Mouse (Mus musculus): ENCODE data around the gene Tapbp. TPM values are rescaled to one million over a fixed set of nuclear protein-coding genes. Genes with fewer than 3 reads are reported as not detected.
"Not testable (repeated sequence)": the region's sequence is repeated elsewhere in the genome, so short reads cannot be mapped to it uniquely, and the experiment has no call there.

Tapbp gene
- 24.9 and 29.6 TPM in 2 replicates for polyA plus RNA-seq (2014; fragmentation: Nextera tagmentation; extraction: Ambion mirVana)

DNA sequence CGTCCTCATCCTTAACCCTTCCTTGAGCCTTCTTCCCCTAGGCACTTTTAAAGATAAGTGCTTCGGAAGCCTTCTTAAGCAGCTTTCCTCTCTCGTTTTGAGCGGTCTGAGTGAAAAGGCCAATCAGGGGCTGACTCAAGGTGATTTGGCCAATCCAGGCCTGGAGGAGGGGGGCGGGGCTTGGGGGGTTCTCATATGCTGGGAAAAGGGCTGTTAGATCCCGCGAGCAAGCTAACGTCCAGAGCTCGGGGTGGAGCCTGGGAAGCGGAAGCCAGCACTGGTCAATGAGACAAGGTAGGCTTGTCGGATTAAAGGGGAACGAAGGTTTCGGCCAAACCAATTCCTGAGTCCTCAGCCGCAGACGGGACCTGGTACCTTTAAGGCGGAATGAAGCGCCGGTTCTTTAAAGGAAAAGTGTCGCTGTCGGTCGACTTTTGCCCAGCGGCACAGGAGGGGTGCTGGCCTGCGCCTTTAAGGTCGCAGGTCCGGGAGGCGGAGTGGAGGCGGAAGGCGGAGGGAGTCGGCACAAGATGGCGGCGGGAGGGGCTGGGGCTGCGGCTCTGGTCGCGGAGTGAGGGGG, at the start of gene Tapbp, which contains the start of gene Zbtb22:
Gene Tapbp (plus strand): TSS at position 229 of the 580 bp plus-strand sequence.
Gene Zbtb22 (plus strand): TSS at position 234 of the 580 bp plus-strand sequence.
- Histone ChIP-seq H3K4me1 (replicated peaks; ENCODE audit: control insufficient read depth, insufficient read depth, low read length) (peaks cover 23% of the 10 kb centered on the region), H3K36me3 (replicated peaks; ENCODE audit: control insufficient read depth, insufficient read depth) (peaks cover 40% of the 10 kb centered on the region), H3K27ac (peak within 1 kb of the TSS; percentile 82)

DNA sequence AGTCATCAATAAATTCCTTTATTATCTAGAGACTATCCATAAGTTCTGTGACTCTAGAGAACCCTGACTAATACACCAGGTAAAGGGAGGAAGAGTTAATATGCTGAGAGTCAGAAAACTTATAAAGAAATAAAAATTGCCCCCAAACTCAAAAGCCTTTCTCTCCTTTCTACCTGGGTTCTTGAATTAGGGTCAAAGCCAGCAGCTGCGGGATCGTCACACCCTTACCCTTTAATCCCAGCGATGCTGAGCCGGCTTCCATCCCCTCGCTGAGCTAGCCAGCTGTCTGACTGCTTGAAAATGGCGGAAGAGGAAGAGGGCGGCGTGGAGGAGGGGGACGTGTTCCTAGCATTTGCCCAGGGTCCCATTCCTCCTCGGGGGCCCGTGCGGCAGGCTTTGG, 42.2 kb upstream of the Tapbp start, which contains the start of gene Gm7029:
Gene Gm7029 (plus strand): TSS at position 301 of the 400 bp plus-strand sequence.
- not testable (repeated sequence) for ATAC-seq (ENCODE audit: low FRiP score); H3K4me1 ChIP-seq (replicated peaks; ENCODE audit: control insufficient read depth, insufficient read depth, low read length); H3K9ac ChIP-seq; H3K27me3 ChIP-seq (ENCODE audit: control insufficient read depth, insufficient read depth, low read length); H3K4me3 ChIP-seq (replicated peaks; ENCODE audit: low read length); H3K9me3 ChIP-seq (ENCODE audit: control insufficient read depth, low read length); H3K27ac ChIP-seq; H3K4me2 ChIP-seq (replicated peaks); H3K36me3 ChIP-seq (replicated peaks; ENCODE audit: control insufficient read depth, insufficient read depth); DNase-seq (ENCODE audit: low spot score)
- 84% methylated on average over 3 of the region's 12 CpGs for WGBS

More for the DNA sequence above, at the start of gene Tapbp, which contains the start of gene Zbtb22:
- peak within 1 kb of the TSS; percentile 64 for H3K4me2 ChIP-seq (replicated peaks)
- H3K9me3 ChIP-seq (ENCODE audit: control insufficient read depth, low read length), result no peaks in the 10 kb centered on the region
- ATAC-seq (ENCODE audit: low FRiP score) (peak; percentile 93), DNase-seq (ENCODE audit: low spot score) (peak; percentile 98)
- H3K9ac ChIP-seq, result peak within 1 kb of the TSS; percentile 61
- under 1% methylated on average over 33 of the region's 34 CpGs for WGBS
- no peaks in the 10 kb centered on the region; the same call in 1 of the 2 replicates for H3K27me3 ChIP-seq (ENCODE audit: control insufficient read depth, insufficient read depth, low read length)
- H3K4me3 ChIP-seq (replicated peaks; ENCODE audit: low read length), result peak within 1 kb of the TSS; percentile 51

DNA sequence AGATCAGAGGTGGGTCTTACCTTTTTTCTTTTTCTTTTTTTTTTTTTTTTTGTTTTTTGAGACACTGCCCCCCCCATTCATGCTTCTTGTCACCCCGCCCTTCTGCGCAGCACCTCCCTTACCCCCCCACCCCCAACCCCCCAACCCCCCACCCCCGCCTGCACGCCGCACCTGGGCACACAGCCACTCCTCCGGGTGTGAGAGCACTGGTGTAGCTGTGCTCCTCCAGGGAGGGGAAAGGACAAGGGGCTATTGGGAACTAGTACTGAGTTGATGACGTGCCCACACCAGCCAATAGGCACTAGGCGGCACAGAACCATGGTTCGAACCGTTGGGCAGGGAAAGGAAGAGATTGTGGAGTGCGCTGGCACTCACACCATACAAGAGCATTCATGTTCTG, 41.3 kb upstream of the Tapbp start:
- Histone ChIP-seq H3K4me2 (replicated peaks) (no peak overlapping the region), H3K4me3 (replicated peaks; ENCODE audit: low read length) (no peak overlapping the region), H3K27ac (no peak overlapping the region), H3K9ac (no peak overlapping the region), H3K4me1 (replicated peaks; ENCODE audit: control insufficient read depth, insufficient read depth, low read length) (no peaks in the 10 kb centered on the region), H3K9me3 (ENCODE audit: control insufficient read depth, low read length) (no peaks in the 10 kb centered on the region), H3K27me3 (ENCODE audit: control insufficient read depth, insufficient read depth, low read length) (no peaks in the 10 kb centered on the region), H3K36me3 (replicated peaks; ENCODE audit: control insufficient read depth, insufficient read depth) (peaks cover 2% of the 10 kb centered on the region; the same call in 1 of the 2 replicates)
- DNase-seq (ENCODE audit: low spot score) (no peak), ATAC-seq (ENCODE audit: low FRiP score) (no peak)
- WGBS, result 80% methylated on average over 10 of the region's 11 CpGs

DNA sequence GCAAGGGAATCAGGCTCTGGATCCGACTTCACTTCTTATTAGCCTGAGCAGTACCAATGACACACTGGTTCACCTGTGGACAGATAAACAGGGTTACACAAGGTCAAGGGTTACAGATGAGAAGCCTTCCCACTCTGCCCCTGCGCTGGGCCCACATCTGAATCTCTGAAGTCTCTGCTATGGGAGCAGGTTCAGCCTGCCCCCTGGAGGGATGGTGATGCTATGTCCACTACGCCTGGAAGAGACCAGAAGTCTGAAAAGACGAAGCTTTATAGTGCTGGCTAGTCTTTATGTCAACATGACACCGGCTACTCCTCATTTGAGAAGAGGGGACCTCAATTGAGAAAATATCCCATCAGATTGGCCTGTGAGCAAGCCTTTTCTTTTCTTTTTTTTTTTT, 39.9 kb upstream of the Tapbp start:
- not testable (repeated sequence) for H3K9me3 ChIP-seq (ENCODE audit: control insufficient read depth, low read length); DNase-seq (ENCODE audit: low spot score); H3K4me2 ChIP-seq (replicated peaks); H3K9ac ChIP-seq; H3K27me3 ChIP-seq (ENCODE audit: control insufficient read depth, insufficient read depth, low read length); H3K36me3 ChIP-seq (replicated peaks; ENCODE audit: control insufficient read depth, insufficient read depth); H3K4me1 ChIP-seq (replicated peaks; ENCODE audit: control insufficient read depth, insufficient read depth, low read length); H3K27ac ChIP-seq; ATAC-seq (ENCODE audit: low FRiP score); H3K4me3 ChIP-seq (replicated peaks; ENCODE audit: low read length)
- 83% methylated on average over 5 of the region's 5 CpGs for WGBS

DNA sequence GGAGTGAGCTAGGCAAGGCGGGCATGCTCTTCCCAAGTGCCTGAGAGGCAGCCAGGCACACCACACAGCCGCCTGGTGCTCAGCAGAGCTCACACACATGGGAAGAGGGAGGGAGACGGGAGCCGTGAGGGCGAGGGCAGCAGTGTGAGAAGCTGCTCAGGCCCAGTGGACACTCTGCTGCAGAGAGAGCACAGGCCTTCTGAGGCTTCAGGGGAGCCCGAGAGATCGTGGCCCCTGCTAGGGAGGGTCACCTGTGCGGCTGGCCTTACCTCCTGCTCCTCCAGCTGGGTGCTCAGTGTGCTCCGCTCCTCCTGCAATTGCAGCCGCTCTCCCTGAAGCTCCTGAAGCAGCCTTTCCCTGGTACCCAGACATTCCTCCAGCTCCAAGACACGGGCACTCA, 31.4 kb upstream of the Tapbp start:
- H3K27me3 ChIP-seq (ENCODE audit: control insufficient read depth, insufficient read depth, low read length); H3K4me3 ChIP-seq (replicated peaks; ENCODE audit: low read length); DNase-seq (ENCODE audit: low spot score): not testable (repeated sequence)

DNA sequence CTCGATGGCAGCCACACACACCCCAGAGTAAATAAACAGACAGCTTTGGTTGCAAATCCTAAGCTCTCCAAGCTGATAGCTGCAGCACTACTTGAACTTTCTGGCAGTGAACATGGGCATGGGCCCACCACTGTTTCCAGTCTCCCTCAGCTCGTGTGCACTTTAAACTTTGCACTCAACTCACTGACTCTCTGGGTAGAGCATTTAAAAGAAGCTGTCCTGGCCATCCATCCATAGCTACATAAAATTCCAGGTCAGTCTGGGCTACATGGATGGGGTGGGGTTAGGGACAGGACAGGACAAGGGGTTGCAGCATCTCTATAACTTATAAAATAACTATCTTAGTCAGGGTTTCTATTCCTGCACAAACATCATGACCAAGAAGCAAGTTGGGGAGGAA, 27.9 kb upstream of the Tapbp start:
- not testable (repeated sequence) for DNase-seq (ENCODE audit: low spot score); H3K4me1 ChIP-seq (replicated peaks; ENCODE audit: control insufficient read depth, insufficient read depth, low read length); H3K36me3 ChIP-seq (replicated peaks; ENCODE audit: control insufficient read depth, insufficient read depth); ATAC-seq (ENCODE audit: low FRiP score); H3K27ac ChIP-seq; H3K4me3 ChIP-seq (replicated peaks; ENCODE audit: low read length); H3K4me2 ChIP-seq (replicated peaks); H3K9ac ChIP-seq; H3K27me3 ChIP-seq (ENCODE audit: control insufficient read depth, insufficient read depth, low read length); H3K9me3 ChIP-seq (ENCODE audit: control insufficient read depth, low read length)
- 78% methylated on average over 2 of the region's 2 CpGs for WGBS

More for the DNA sequence above, 31.4 kb upstream of the Tapbp start:
- H3K9ac ChIP-seq; H3K27ac ChIP-seq; ATAC-seq (ENCODE audit: low FRiP score); H3K4me2 ChIP-seq (replicated peaks); H3K9me3 ChIP-seq (ENCODE audit: control insufficient read depth, low read length); H3K4me1 ChIP-seq (replicated peaks; ENCODE audit: control insufficient read depth, insufficient read depth, low read length): not testable (repeated sequence)
- WGBS, result 95% methylated on average over 7 of the region's 11 CpGs
- peaks cover 12% of the 10 kb centered on the region; the same call in 1 of the 2 replicates for H3K36me3 ChIP-seq (replicated peaks; ENCODE audit: control insufficient read depth, insufficient read depth)

DNA sequence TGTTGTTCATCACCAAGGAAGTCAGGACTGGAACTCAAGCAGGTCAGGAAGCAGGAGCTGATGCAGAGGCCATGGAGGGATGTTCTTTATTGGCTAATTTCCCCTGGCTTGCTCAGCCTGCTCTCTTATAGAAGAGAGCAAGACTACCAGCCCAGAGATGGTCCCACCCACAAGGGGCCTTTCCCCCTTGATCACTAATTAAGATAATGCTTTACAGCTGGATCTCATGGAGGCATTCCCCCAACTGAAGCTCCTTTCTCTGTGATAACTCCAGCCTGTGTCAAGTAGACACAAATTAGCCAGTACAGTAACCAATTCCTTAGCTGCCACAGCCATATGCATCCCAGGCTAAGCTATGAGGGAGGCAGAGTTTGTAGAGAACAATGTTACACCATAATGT, 27.5 kb upstream of the Tapbp start:
- not testable (repeated sequence) for H3K4me3 ChIP-seq (replicated peaks; ENCODE audit: low read length)

DNA sequence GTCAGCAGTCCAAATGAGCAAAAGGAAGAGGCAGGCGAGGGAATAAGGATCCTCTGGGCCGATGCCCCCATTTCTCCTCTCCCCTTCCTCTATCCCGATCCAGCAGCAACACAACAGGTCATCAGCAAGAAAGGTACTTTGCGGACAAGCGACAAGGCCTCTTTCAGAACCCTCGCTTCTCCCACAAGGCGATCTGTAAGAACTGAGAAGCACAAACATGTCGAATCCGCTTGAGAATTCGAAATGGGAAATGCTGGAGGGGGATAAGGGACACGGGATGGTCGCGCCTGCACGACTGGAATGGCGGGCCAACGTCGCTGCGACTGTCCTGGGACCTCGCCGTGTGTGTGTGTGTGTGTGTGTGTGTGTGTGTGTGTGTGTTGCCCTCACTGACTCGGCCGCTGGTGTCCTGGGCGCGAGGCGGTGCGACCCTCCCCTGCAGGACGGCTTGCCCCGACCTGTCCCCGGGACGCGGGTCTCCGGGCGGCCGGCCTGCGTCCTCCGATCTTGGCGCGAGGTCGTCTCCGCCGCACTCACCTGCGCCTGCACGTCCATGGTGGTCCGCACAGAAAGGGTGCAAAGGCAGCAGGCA, 25.7 kb upstream of the Tapbp start:
- not testable (repeated sequence) for ATAC-seq (ENCODE audit: low FRiP score); H3K36me3 ChIP-seq (replicated peaks; ENCODE audit: control insufficient read depth, insufficient read depth); H3K4me1 ChIP-seq (replicated peaks; ENCODE audit: control insufficient read depth, insufficient read depth, low read length); DNase-seq (ENCODE audit: low spot score); H3K27ac ChIP-seq; H3K9me3 ChIP-seq (ENCODE audit: control insufficient read depth, low read length); H3K27me3 ChIP-seq (ENCODE audit: control insufficient read depth, insufficient read depth, low read length)
- peak overlapping the region; percentile 56 for H3K4me3 ChIP-seq (replicated peaks; ENCODE audit: low read length)
- peak overlapping the region; percentile 70 for H3K4me2 ChIP-seq (replicated peaks)
- peak overlapping the region; percentile 52 for H3K9ac ChIP-seq
- WGBS, result under 1% methylated on average over 41 of the region's 44 CpGs

More for the DNA sequence above, 27.5 kb upstream of the Tapbp start:
- H3K27ac ChIP-seq; H3K9me3 ChIP-seq (ENCODE audit: control insufficient read depth, low read length); H3K9ac ChIP-seq; H3K4me1 ChIP-seq (replicated peaks; ENCODE audit: control insufficient read depth, insufficient read depth, low read length); DNase-seq (ENCODE audit: low spot score); H3K27me3 ChIP-seq (ENCODE audit: control insufficient read depth, insufficient read depth, low read length); ATAC-seq (ENCODE audit: low FRiP score); H3K4me2 ChIP-seq (replicated peaks); H3K36me3 ChIP-seq (replicated peaks; ENCODE audit: control insufficient read depth, insufficient read depth): not testable (repeated sequence)

DNA sequence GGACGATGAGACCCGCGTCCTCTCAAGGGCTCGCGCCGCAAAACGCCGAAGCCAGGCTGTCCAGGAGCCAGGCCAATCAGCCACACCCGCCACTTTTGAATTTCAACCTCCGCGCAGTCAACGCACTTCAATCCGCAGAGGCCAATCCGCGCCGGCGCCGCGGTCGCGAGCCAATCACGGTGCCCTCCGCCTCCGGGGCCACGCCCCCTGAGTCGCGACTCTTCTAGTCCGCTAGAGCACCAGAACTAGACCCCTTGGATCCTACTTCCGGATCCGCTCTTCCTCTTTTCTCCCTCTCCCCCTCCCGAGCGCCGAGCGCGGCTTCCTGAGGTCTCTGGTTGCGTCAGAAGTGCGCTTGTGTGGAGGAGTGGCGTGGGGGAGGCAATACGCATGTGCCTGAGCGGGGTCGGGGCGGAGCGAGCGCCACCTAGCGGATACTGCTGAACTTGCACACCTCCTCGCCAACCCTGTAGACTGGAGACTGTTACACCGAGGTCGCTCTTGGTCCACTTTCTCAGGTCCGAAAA, 25.1 kb upstream of the Tapbp start, which contains the start of gene Kifc1:
Gene Kifc1 (minus strand): TSS at position 129 of the 527 bp plus-strand sequence.
- peak; percentile 99 for ATAC-seq (ENCODE audit: low FRiP score)
- no peaks in the 10 kb centered on the region for H3K27me3 ChIP-seq (ENCODE audit: control insufficient read depth, insufficient read depth, low read length)
- WGBS, result 0% methylated on average over 44 of the region's 49 CpGs

More for the DNA sequence above, 25.1 kb upstream of the Tapbp start, which contains the start of gene Kifc1:
- H3K27ac ChIP-seq, result no peak within 1 kb of the TSS
- H3K4me1 ChIP-seq (replicated peaks; ENCODE audit: control insufficient read depth, insufficient read depth, low read length), result 0 out of 2 replicates have a peak, but pooled peaks cover 4% of the 10 kb centered on the region
- DNase-seq (ENCODE audit: low spot score), result peak; percentile 100
- H3K9me3 ChIP-seq (ENCODE audit: control insufficient read depth, low read length), result no peaks in the 10 kb centered on the region
- H3K4me3 ChIP-seq (replicated peaks; ENCODE audit: low read length), result peak within 1 kb of the TSS; percentile 56
- H3K4me2 ChIP-seq (replicated peaks), result peak within 1 kb of the TSS; percentile 70
- H3K36me3 ChIP-seq (replicated peaks; ENCODE audit: control insufficient read depth, insufficient read depth), result no peaks in the 10 kb centered on the region
- peak within 1 kb of the TSS; percentile 52 for H3K9ac ChIP-seq
